Mouse (Mus musculus) hindbrain, embryonic 15.5 days (tissue): ENCODE data around the gene Ccser1. TPM values are rescaled to one million over a fixed set of nuclear protein-coding genes. Genes with fewer than 3 reads are reported as not detected.

Source experiments
- ATAC-seq: fragments of 200-750 bp; cut with Nextera tagmentation; 2 replicates; pipeline ENCODE4 v1.8.0; 2017; ENCODE audit warnings: low read depth, moderate number of reproducible peaks, moderate TSS enrichment; ENCODE audit not compliant: low FRiP score
- H3K27ac ChIP-seq: fragments of 300-500 bp; sonication (generic); replicated peaks from 2 replicates; pipeline ENCODE4 v1.5.1; 2015; ENCODE audit warnings: mild to moderate bottlenecking, inconsistent platforms
- H3K27me3 ChIP-seq: fragments of 300-500 bp; sonication (generic); 2 replicates; pipeline ENCODE4 v1.6.1; 2015; ENCODE audit warnings: control low read depth, inconsistent platforms
- H3K36me3 ChIP-seq: fragments of 300-500 bp; sonication (generic); 2 replicates; pipeline ENCODE4 v1.6.1; 2015; ENCODE audit warnings: control low read depth, inconsistent platforms
- H3K4me1 ChIP-seq: fragments of 300-500 bp; sonication (generic); replicated peaks from 2 replicates; pipeline ENCODE4 v1.6.1; 2015; ENCODE audit warnings: control low read depth, inconsistent platforms
- H3K4me2 ChIP-seq: fragments of 300-500 bp; sonication (generic); 2 replicates; pipeline ENCODE4 v1.6.1; 2015; ENCODE audit warnings: moderate library complexity, mild to moderate bottlenecking, inconsistent platforms
- H3K4me3 ChIP-seq: fragments of 300-500 bp; sonication (generic); 2 replicates; pipeline ENCODE4 v1.5.1; 2015; ENCODE audit warnings: mild to moderate bottlenecking, inconsistent platforms
- H3K9ac ChIP-seq: fragments of 300-500 bp; sonication (generic); 2 replicates; pipeline ENCODE4 v1.6.1; 2015; ENCODE audit warnings: inconsistent platforms
- H3K9me3 ChIP-seq: fragments of 300-500 bp; sonication (generic); 2 replicates; pipeline ENCODE4 v1.6.1; 2016; ENCODE audit warnings: control low read depth, inconsistent platforms
- WGBS: fragments of 180-500 bp; shearing (Covaris S2); methylation state at CpG from one replicate; pipeline ENCODE4 v1.1.7; 2015; 5-methylcytosine and 5-hydroxymethylcytosine counted together
- polyA plus RNA-seq: library from polyadenylated mRNA; unstranded; fragments of >200 nt; fragmentation: Nextera tagmentation; extraction: Ambion mirVana; gene quantifications from 2 replicates; pipeline ENCODE4 v1.2.1, GENCODE M21; 2015

Ccser1 gene
- polyA plus RNA-seq, 1 experiment from 2014 or later = 24.9 TPM

DNA sequence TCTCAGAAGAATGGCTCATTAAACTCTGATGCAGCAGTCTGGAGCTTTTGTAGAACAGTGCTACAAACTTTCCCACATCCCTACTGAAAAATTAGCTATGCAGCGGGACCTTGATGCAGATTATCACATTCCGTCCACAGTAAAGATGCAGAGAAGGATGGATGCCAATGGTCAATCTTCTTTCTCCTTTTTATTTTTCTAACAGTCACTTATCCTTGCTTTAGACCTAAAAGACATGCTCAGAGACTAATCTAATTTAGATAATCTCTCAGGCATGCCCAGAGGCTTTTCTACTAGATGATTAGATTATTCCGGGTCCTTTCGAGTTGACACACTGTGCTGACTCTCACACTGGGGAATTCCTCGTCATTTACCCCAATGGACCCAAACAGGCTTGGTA, 421.8 kb downstream of the Ccser1 start:
- Histone ChIP-seq H3K9me3 (no peaks in the 10 kb centered on the region), H3K27me3 (no peaks in the 10 kb centered on the region), H3K36me3 (no peaks in the 10 kb centered on the region), H3K27ac (no peak overlapping the region), H3K4me3 (no peak overlapping the region), H3K4me1 (no peaks in the 10 kb centered on the region), H3K9ac (no peak overlapping the region), H3K4me2 (no peak overlapping the region)
- no peak for ATAC-seq
- 69% methylated on average over 5 of the region's 5 CpGs for WGBS

DNA sequence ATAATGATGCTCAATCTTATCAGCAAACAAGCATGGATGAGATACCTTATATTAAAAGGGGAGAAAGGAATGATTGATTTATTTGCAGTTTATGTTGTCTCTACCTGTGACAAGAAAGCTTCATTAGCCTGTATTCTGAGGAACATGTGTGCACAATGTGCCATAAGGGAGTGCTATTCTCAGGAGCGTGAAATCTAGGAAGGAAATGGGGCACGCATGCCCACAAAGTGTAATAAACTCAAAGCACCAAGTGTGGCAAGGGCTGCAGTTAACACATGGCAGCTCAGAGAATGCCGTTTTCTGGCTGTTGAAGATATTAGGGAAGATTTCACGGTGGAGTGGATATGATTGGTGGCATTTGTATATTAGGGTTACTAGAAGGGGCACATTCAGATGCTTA, 434.8 kb downstream of the Ccser1 start:
- Histone ChIP-seq H3K9me3 (no peaks in the 10 kb centered on the region), H3K27ac (no peak overlapping the region), H3K4me3 (no peak overlapping the region), H3K4me2 (no peak overlapping the region), H3K9ac (no peak overlapping the region), H3K27me3 (no peaks in the 10 kb centered on the region), H3K4me1 (no peaks in the 10 kb centered on the region), H3K36me3 (no peaks in the 10 kb centered on the region)
- 38% methylated on average over 4 of the region's 4 CpGs for WGBS
- ATAC-seq = no peak

DNA sequence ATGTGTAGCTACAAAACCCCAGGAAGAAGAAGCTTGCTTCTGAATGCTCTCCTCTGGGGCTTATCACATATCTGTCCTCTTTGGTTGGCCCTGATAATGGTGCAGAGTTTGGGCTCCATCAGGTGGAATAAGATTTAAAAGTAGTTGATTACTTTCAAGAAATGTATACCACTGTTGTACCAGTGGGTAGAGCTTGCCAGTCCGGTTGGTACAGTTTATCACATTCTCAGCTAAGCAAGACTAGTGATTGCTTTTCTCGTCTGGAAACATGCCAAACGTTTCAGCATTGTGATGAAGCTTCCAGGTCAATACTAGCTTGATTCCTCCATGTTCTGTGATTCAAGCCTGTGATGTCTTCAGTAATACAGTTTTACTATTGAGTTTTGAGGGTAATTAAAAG, 441.6 kb downstream of the Ccser1 start:
- Histone ChIP-seq H3K9ac (no peak overlapping the region), H3K27me3 (no peaks in the 10 kb centered on the region), H3K4me3 (no peak overlapping the region), H3K9me3 (no peaks in the 10 kb centered on the region), H3K4me2 (no peak overlapping the region), H3K36me3 (no peaks in the 10 kb centered on the region), H3K27ac (no peak overlapping the region), H3K4me1 (no peaks in the 10 kb centered on the region)
- no peak for ATAC-seq
- WGBS = 80% methylated on average over 3 of the region's 3 CpGs

DNA sequence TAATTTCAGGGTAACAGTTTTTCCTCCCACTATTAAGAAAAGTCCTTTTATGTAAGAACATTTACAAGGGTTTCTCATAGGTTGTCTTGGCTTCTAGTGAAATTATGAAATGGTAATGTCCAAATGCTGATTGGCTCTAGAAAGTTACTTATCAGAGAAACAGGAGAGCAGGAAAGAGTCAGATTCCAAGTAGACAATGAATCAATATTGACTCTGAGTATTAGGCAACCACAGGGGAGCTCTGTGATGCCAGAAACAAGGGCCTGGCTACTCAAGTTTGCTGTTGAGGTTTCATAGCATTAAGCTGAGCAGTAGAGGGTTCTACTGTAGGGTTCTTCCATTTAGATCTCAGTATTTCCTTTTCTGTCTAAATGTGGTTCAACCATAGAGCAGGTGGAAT, 481.3 kb downstream of the Ccser1 start:
- Histone ChIP-seq H3K27me3 (no peaks in the 10 kb centered on the region), H3K36me3 (no peaks in the 10 kb centered on the region), H3K4me1 (no peaks in the 10 kb centered on the region), H3K9me3 (no peaks in the 10 kb centered on the region), H3K4me3 (no peak overlapping the region), H3K4me2 (no peak overlapping the region), H3K9ac (no peak overlapping the region), H3K27ac (no peak overlapping the region)
- no peak for ATAC-seq

DNA sequence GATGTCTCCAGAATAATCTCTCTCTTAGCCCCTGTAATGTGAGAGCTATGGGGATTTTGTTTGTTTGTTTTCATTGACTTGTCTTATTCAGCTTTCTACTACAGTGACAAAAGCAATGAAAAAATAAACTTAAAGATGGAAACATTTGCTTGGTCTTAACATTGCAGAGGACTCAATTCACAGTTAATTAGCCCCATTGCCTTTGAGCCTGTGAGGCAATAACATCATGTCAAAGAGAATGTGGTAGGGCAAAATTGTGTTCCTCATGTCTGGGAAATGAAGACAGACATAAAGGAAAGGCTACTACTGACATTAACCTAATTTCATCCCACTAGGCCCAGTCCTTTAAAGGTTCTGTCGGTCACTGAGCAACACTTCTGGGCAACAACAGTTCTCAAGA, 484.4 kb downstream of the Ccser1 start:
- no peak overlapping the region for H3K27ac ChIP-seq
- no peaks in the 10 kb centered on the region for H3K9me3 ChIP-seq
- no peak overlapping the region for H3K4me2 ChIP-seq
- H3K9ac ChIP-seq = no peak overlapping the region
- ATAC-seq = no peak
- 97% methylated on average over 1 of the region's 1 CpGs for WGBS
- H3K27me3 ChIP-seq = no peaks in the 10 kb centered on the region
- H3K36me3 ChIP-seq = no peaks in the 10 kb centered on the region
- no peak overlapping the region for H3K4me3 ChIP-seq
- no peaks in the 10 kb centered on the region for H3K4me1 ChIP-seq

DNA sequence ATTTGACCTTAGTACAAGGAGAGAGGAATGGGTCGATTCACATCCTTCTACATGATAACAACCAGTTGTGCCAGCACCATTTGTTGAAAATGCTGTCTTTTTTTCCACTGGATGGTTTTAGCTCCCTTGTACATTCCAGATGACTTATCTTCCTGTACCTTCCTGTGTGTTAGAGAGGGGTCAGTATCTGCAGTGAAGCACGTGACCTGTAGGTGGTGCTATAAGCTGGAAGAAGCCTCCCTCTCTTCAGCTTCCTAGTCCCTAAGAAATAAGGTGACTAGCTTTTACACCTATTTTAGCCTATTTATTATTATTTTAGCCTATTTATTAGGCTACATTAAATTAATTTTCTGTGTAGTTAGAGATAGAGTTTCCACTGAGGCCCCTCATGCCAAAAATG, 506.9 kb downstream of the Ccser1 start:
- Histone ChIP-seq H3K9me3 (no peaks in the 10 kb centered on the region), H3K4me2 (no peak overlapping the region), H3K27me3 (no peaks in the 10 kb centered on the region), H3K36me3 (no peaks in the 10 kb centered on the region), H3K9ac (no peak overlapping the region), H3K4me1 (no peaks in the 10 kb centered on the region), H3K4me3 (no peak overlapping the region), H3K27ac (no peak overlapping the region)
- 29% methylated on average over 2 of the region's 2 CpGs for whole genome bisulfite sequencing
- no peak for ATAC-seq

DNA sequence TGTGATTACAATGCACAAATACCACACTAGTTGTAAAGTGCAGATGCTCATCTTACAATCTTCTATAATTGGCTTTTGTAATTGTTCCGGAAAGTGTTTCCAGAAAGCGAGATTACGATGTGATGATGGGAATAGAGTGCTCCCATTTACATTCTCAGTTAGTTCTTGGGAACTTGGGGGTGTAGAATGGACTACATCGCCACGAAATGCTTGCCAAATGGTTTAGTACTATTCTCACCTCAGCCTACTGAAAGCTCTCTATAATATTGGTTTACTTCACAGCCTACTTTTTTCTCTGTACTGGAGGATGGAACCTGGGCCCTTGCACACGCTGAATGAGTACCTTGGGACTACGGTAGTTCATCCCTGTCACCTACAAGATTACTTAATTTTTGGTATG, 522.9 kb downstream of the Ccser1 start:
- no peaks in the 10 kb centered on the region for H3K36me3 ChIP-seq
- H3K4me1 ChIP-seq = no peaks in the 10 kb centered on the region
- H3K9ac ChIP-seq = no peak overlapping the region
- 91% methylated on average over 7 of the region's 7 CpGs for WGBS
- no peak overlapping the region for H3K4me3 ChIP-seq
- H3K4me2 ChIP-seq = no peak overlapping the region
- ATAC-seq = no peak
- H3K27ac ChIP-seq = no peak overlapping the region
- no peaks in the 10 kb centered on the region for H3K9me3 ChIP-seq
- no peaks in the 10 kb centered on the region for H3K27me3 ChIP-seq

DNA sequence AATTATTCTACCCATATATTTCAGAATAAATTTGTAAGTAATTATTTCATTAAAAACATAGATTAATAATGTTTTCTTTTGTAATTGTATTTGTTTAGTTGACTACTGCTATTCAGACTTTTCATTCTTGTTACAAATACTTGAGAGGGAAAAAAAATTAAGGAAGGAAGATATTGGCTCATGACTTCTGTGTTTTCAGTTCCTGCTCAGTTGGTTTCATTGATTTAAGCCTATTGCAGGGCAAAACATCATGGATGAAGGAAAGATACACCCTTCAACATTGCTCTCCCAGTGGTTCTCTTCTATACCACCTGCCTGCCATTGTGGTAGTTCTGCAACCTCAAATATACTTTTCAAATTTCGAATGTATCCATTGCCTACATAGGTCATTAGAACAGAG, 541.1 kb downstream of the Ccser1 start:
- H3K4me2 ChIP-seq = no peak overlapping the region
- H3K9me3 ChIP-seq = no peaks in the 10 kb centered on the region
- 91% methylated on average over 1 of the region's 1 CpGs for WGBS
- ATAC-seq = no peak
- H3K4me3 ChIP-seq = no peak overlapping the region
- H3K36me3 ChIP-seq = no peaks in the 10 kb centered on the region
- H3K27me3 ChIP-seq = no peaks in the 10 kb centered on the region
- H3K9ac ChIP-seq = no peak overlapping the region
- no peaks in the 10 kb centered on the region for H3K4me1 ChIP-seq
- H3K27ac ChIP-seq = no peak overlapping the region

DNA sequence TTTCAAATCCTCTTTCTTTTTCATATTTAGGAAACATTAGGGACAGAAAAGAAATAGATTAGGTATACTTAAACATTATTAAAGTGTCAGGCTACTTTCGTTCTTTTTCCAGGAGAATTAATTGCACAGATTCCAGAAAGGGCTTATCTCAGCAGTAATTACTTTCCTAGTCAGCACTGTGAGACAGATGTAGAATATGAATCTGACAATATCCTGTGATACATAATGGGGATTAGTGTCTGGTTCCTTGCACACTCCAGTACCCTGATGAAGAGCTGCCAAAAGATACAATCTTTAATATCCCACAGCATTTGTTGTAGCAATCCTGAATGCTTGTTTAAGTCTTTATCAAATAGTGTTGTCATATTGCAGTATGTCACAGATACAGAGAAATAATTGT, 548.9 kb downstream of the Ccser1 start:
- H3K9me3 ChIP-seq = no peaks in the 10 kb centered on the region
- no peak overlapping the region for H3K4me2 ChIP-seq
- no peak overlapping the region for H3K27ac ChIP-seq
- H3K4me1 ChIP-seq = no peaks in the 10 kb centered on the region
- no peak overlapping the region for H3K4me3 ChIP-seq
- H3K27me3 ChIP-seq = no peaks in the 10 kb centered on the region
- WGBS = 39% methylated on average over 1 of the region's 1 CpGs
- H3K36me3 ChIP-seq = no peaks in the 10 kb centered on the region
- no peak overlapping the region for H3K9ac ChIP-seq
- no peak for ATAC-seq

DNA sequence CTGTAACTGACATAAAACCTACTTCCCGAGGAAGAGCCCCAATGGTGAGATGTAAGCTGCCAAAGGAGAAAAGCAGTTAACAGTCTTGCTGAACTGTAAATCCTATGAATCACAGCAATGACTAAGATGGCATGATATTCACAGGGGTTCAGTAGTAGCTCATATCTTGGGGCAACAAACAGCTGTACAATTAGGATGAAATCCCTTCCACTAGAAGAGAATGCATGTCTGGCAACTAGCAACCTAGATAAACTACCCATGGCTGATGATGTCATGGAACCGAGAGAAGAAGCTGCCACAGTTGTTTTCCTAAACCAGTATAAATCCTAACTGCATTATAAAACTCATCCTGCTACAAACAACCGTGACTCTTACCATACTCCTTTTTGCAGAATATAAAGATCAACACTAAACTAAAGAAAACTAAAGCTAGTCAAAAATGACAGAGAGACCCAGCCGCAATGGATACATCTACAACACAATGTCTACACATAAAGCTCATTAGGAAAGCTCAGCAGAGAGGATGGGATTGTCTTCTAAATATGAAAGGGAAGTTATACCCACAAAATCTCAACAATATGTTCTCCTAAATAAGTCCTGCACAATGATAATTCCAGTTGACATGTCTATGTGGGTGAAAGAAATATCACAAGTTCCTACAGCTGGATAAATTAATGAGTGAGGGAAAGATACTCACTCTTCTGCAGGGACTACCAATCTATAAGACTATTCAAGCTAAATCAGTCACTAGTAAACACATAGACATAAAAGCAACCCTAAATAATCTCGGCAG, 550.2 kb downstream of the Ccser1 start:
- Histone ChIP-seq H3K9me3 (no peaks in the 10 kb centered on the region), H3K4me1 (no peaks in the 10 kb centered on the region), H3K4me3 (no peak overlapping the region), H3K27me3 (no peaks in the 10 kb centered on the region), H3K27ac (no peak overlapping the region), H3K36me3 (no peaks in the 10 kb centered on the region), H3K4me2 (no peak overlapping the region), H3K9ac (no peak overlapping the region)
- no peak for ATAC-seq
- WGBS = 78% methylated on average over 5 of the region's 5 CpGs

DNA sequence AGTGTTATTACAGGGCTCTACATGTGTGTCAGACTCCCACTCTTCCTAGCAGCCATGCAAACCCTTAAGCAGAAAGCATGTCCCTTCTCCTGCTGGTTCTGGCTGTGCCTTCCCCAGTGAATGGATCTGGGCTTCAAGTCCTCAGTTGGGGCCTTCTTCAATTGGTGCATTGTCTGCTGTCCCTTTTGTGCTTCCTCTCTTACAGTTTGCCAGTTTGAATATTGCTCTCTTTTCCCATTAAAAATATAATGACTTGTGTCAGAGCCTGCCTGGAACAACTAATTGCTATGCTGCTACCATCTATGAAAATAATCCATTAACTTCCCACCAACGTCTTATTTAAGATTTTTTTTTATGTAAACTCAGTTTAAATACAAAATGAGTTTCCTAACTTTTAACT, 566.2 kb downstream of the Ccser1 start:
- Histone ChIP-seq H3K4me1 (no peaks in the 10 kb centered on the region), H3K9ac (no peak overlapping the region), H3K36me3 (no peaks in the 10 kb centered on the region), H3K4me3 (no peak overlapping the region), H3K9me3 (no peaks in the 10 kb centered on the region), H3K4me2 (no peak overlapping the region), H3K27me3 (no peaks in the 10 kb centered on the region), H3K27ac (no peak overlapping the region)
- WGBS = 61% methylated on average over 1 of the region's 1 CpGs
- no peak for ATAC-seq

DNA sequence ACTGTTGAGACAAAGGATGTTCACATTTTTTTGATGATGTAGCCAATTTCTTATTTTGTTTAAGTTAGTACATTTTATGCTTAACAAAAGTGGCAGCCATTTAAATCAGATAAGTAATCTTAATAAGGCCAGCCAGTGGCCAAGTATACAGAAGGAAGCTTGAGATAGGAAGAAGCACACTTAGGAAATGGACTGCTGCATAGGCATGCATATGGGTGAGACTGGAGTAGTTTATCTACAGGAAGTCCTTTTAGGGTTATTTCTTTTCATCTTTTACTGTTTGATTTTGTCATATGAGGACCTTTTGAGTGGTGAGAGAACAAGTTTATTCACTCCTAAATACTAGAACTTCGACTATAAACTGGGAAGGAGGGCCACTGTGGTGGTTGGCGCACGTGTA, 582.0 kb downstream of the Ccser1 start:
- H3K36me3 ChIP-seq = no peaks in the 10 kb centered on the region
- H3K9ac ChIP-seq = no peak overlapping the region
- no peak for ATAC-seq
- H3K27me3 ChIP-seq = no peaks in the 10 kb centered on the region
- H3K4me2 ChIP-seq = no peak overlapping the region
- H3K9me3 ChIP-seq = no peaks in the 10 kb centered on the region
- H3K27ac ChIP-seq = no peak overlapping the region
- WGBS = 93% methylated on average over 3 of the region's 3 CpGs
- H3K4me3 ChIP-seq = no peak overlapping the region
- H3K4me1 ChIP-seq = no peaks in the 10 kb centered on the region

DNA sequence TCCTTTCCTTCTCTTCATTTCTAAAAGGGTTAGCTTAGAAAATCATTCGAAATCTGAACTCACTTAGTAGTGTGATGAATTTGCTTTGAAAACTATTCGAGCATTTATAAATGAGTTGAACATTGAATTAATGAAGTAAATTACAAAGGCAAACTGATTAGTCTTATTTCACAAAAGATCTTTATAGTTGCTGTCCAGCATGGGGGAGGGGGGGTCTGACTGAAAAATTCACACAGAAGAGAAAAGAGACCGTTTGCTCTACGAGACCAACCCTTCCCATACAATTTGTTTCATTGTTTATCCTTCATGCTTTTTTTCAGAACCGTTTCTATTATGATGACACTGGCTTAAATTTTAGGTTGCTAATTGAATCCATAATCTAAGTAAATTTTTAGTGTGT, 583.3 kb downstream of the Ccser1 start:
- no peaks in the 10 kb centered on the region for H3K4me1 ChIP-seq
- no peaks in the 10 kb centered on the region for H3K9me3 ChIP-seq
- no peak for ATAC-seq
- H3K27ac ChIP-seq = no peak overlapping the region
- no peak overlapping the region for H3K9ac ChIP-seq
- WGBS = 45% methylated on average over 5 of the region's 5 CpGs
- H3K27me3 ChIP-seq = no peaks in the 10 kb centered on the region
- no peak overlapping the region for H3K4me3 ChIP-seq
- H3K4me2 ChIP-seq = no peak overlapping the region
- no peaks in the 10 kb centered on the region for H3K36me3 ChIP-seq
